Mouse (Mus musculus): ENCODE results near the gene Agmat.

Agmat gene

DNA sequence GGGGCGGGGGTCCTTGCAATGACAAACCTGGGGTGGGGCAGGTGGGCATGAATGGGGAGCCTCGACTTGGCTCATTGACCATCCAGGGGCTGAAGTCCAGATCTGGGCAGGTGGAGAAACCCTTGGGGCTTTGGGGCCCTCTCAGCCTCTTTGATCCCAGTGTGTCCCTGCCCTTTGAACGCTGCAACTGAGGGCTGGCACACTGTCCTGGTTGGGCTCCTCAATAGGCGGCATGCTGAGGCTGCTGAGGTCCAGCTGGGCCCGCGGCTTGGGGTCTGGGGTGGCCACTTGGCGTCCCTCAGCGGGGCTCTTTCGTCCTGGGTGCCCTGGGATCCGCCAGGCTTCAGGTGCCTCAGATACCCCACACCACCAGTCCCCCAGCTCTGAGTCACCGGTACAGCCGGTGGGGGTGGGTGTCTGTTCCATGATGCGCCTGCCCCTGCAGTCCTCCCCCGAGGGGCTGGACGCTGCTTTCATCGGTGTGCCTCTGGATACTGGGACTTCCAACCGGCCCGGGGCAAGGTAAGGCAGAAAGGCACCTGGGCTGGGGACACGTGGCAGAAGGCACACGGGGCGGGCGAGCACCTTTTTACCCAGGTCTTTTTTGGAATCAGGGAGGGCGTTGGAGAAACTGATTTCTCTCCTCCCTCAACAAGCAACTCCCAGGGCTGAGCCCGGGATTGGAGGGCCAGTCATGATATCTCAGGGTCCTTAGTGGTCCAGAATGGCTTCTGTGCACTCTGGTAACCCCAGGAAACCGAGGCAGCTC is at the start of gene Agmat:
Gene Agmat, plus strand, starts transcription at position 95 of the 769 bp plus-strand sequence.
- no peak for DNase-seq

DNA sequence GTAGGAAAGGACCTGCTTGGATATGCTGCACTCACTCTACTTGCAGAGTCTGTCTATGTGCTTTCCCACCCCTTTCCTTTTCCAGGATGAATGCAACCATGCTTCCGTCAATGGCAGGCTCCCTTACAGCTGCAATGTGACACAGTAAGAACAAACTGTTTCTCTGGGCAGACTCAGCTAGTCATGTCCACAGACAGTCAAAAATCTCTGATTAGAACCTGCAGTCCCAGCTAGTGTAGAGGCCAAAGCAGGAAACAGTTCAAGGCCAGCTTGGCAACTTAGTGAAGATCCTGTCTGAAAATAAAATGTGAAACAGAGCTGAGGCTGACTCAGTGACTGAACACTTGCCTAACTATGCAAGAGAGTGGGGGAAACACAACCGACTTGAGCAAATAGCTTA is 41.8 kb upstream of the Agmat start:
- no peak for DNase-seq

- DNase-seq: peak; percentile 70
These were observed 41.1 kb upstream of the Agmat start for GRCm38 (mm10) chr4:141705331-141705730.

DNA sequence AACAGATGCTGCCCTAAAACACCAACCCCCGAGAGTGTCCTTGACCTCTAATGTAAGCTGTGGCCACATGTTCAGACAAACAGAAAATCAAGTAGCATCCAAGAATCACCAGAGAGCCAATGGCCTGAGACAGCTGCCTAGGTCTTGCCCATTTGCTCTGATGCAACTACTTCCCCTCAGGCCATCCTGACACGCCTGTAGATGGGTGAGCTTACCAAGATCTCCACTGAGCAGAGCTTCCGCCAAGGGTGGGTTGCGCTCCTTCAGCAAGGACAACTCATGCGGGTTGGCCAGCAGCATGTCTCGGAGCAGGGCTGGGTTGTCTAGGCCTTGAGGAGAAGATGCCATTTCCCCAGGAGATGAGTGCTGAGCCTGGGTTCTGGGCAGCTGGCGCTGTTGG is 38.5 kb upstream of the Agmat start:
- no peak for DNase-seq

DNA sequence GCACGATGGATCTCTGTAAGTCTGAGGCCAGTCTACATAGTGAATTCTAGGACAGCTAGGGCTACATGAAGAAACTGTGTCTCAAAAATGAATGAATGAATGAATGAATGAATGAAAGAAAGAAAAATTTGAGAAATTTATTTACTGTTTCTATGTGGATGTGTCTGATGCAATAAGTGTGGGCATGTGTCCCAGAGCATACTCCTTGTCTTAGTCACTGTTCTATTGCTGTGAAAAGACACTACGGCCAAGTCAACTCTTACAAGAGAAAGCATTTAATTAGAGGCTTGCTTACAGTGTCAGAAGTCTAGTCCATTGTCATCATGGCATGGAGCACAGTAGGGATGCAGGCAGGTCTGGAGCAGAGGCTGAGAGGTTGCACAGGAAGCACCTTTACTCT is 37.5 kb upstream of the Agmat start:
- no peak for DNase-seq

GRCm38 (mm10) chr4:141711250-141711649 is 35.2 kb upstream of the Agmat start:
- DNase-seq: peak; percentile 59

GRCm38 (mm10) chr4:141713598-141714142 is 32.8 kb upstream of the Agmat start:
- no peak for DNase-seq

GRCm38 (mm10) chr4:141715027-141715426 is 31.4 kb upstream of the Agmat start:
- DNase-seq: no peak

GRCm38 (mm10) chr4:141717633-141718032 is 28.8 kb upstream of the Agmat start:
- no peak for DNase-seq

DNA sequence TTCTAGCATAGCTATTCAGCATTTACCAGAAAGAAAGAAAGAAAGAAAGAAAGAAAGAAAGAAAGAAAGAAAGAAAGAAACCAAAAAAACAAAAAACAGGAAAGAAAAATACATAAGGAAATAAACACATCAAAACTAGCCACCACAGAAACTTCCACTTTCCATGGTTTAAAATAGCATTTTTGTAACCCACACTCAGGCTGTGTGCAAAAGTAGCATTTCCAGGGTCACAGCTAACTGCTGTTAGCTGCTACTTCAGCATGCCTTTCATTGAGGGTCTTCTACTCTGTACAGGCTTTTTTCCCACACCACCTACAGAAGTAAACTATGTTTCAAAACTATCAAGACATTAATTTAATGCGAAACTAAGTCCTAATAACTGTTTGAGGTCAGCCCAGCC is 27.2 kb upstream of the Agmat start:
- no peak for DNase-seq

DNA sequence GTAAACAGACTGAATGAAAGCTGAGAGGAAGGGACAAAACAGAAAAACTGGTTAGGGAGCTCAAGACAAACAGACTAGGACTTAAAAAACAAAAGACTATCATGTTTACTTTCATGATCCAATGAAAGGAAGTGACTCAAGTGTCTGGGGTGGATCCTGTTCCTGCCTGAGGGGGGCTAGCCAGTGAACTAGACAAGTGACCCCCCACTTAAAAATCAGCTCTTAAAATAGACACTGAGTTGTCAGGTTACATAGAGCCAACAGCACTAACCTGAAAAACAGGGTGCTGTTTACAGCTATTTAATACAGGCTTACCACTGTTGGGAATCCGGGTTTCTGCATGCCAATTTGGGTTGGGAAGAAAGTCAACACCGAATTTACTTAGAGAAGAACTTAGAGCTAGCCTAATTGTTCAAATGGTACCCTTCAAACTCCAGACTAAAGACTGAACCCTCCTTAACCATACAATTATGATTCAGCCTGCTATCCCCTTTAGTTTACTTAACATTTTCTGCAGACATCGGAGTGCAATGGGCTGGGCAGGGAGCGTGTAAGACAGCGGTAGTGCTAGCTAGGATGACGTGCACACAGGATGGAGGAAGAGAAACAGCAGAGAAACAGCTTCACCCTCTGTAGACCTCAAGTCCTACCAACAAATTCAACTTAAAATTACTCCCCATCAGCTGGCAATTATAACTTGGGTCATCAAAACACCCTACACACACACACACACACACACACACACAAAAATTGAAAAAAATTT is 25.5 kb upstream of the Agmat start:
- DNase-seq: no peak

GRCm38 (mm10) chr4:141721961-141722360 is 24.5 kb upstream of the Agmat start:
- DNase-seq: no peak

DNA sequence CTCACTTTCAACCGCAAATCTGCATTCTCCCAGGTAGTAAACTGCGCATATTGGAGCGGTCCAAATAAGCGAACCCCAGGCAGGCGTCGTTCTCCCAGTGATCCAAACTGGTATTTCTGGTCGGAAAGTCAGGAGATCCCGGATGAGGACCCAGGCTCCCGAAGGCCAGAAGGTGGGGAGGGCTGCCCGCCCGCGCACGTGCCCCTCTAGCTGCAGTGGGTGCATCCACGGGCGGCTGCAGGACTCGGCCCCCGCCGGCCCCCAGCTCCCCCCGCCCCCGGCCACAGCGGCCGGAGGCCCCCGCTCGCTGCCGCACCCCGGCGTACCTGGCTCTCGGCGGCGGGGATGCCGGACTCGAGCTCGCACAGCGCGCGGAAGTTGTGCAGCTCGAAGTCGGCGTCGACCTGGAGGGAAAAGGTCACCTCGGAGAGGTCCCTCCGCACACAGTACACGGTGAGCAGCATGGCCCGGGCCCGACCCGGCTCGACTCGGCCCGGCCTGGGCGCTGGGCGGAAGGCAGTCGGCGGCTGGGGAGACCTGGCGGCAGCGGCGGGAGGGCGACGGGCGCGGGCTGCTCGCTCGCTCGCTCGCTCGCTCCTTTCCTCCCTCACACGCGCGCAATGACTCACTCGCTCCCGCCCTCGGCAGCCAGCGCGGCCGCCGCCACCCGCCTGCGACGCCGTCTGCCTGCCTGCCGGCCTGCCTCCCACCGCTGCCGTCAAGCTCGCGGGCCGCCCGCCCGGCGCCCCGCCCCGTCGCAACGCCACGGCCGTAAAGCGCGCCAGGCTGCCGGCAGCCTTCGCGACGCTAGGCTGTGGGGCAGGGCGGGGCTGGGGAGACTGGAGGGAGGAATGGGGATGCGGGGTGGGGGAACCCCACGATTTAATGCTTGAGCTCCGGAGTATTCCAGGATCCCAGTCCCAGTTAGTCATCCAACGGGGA is 23.5 kb upstream of the Agmat start, which contains the start of gene Ddi2:
Gene Ddi2, minus strand, starts transcription at position 689 of the 942 bp plus-strand sequence.
- peak; percentile 95 for DNase-seq

DNA sequence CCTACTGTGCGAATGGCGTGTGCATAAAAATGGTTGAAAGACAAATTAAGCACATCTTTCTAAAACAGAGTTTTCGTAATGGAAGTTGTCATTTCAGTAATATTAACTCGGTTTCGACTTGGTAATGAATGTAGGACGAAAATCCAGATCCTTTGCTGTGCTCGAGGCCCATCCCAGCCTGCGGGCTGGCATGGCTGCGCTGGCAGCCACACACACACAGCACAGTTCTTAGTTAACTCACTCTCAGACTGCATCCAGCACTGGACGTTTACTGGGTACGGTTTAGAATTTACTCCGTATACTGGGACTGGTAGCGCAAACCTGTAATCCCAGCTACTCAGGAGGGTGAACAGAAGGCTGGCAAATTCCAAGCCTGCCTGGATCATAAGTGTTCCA is 22.8 kb upstream of the Agmat start:
- no peak for DNase-seq

- no peak for DNase-seq
These were observed 21.9 kb upstream of the Agmat start for GRCm38 (mm10) chr4:141724594-141724993.

GRCm38 (mm10) chr4:141725277-141725676 is 21.2 kb upstream of the Agmat start:
- no peak for DNase-seq

DNA sequence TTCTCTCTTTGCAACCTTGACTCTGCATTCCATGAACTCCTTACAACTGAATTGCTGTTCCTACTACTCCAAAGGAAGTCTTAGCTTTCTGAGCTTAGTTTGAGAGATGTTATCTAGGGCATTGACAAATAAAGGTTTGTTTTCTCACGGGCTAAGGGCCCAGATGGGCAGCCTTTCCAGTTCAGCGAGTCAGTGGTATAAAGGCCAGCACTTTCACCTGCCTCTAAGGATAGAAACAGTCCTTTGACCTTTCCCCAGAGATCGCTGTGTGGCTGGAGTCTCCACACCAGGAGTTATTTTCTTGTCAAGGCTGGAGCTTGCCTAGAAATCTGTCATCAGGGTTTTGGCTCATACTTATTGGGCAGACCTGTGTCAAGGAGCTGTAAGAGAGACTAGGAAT is 20.7 kb upstream of the Agmat start:
- DNase-seq: no peak

DNA sequence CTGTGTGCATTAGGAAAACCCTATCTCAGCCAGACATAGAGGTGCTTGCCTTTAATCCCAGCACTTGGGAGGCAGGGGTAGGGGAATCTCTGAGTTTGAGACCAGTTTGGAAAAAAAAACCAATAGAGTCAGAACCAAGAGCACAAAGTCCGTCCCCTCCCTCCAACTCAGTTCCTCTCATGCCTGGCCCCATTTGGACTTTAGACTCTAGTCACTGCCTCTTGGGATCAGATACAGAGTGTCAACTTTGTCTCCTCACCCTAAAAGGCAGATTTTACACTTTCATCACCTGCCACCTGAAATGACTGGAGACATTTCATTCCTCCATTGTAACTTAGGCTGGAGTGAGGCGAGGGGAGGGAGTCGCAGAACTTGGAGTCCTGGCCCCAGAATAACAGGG is 17.2 kb upstream of the Agmat start:
- no peak for DNase-seq

GRCm38 (mm10) chr4:141730401-141730800 is 16.1 kb upstream of the Agmat start:
- peak; percentile 67 for DNase-seq

GRCm38 (mm10) chr4:141731766-141732165 is 14.7 kb upstream of the Agmat start:
- no peak for DNase-seq

- peak; percentile 96 for DNase-seq
These were observed 11.8 kb upstream of the Agmat start for GRCm38 (mm10) chr4:141734446-141735205.

DNA sequence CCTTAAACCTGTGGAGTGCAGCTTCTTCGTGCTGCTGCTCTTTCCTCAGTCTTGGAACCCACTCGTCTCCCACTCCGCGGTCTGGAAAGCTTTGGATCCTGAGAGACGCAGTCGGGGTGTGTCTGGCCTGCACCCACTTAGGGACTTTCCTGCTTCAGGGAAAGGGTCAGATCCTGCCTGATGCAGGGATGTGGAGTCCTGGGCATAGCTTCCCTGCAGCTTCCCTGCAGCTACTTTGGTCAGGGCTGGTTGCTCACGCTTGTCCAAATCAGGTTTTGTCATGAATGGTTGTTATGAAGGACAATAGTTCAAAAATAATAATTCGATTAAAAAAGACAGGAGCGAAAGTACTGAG is 11.3 kb upstream of the Agmat start:
- no peak for DNase-seq
